In genomic region chr10:67252353-67252752, GRCm38 (mm10) we compare ENCODE assay signal across 12 mouse cellular contexts. TPM values are rescaled to one million over a fixed set of nuclear protein-coding genes. Genes with fewer than 3 reads are reported as not detected.
DNase-seq lines count a peak whose midpoint lies in the region; ATAC-seq lines count a peak whose summit lies in the region.
"Had no signal": no experiment of that assay in that cellular context is flagged by ENCODE, and none has a peak within 500 bp of the region (broad histone marks: within the 10 kb centered on the region; RNA-seq: fewer than 3 reads in every experiment).

No protein-coding gene starts in this region.

- peak overlapping the region; percentile 20; the same call in 1 of the 2 replicates for H3K27ac ChIP-seq in hindbrain, embryonic 15.5 days (replicated peaks)
- H3K27ac ChIP-seq in hindbrain, embryonic 14.5 days, result no peak overlapping the region
- no peak overlapping the region for H3K27ac ChIP-seq in embryonic facial prominence, embryonic 10.5 days (replicated peaks)
- H3K27ac ChIP-seq: limb, embryonic 12.5 days; midbrain, embryonic 10.5 days had no signal

- DNase-seq in hindbrain, embryonic 14.5 days (ENCODE audit: low spot score), result no peak
- peak; percentile 41 for DNase-seq in adipocyte (ENCODE audit: low spot score)
- peak; percentile 15 to 23 for DNase-seq in heart, adult 9 months (ENCODE audit: low spot score in 2 of 2)
- DNase-seq in kidney, postnatal 10 days, result peak; percentile 38
- no peak for DNase-seq in lung, postnatal 10 days
- no peak for DNase-seq in embryonic facial prominence, embryonic 10.5 days (ENCODE audit: low spot score)
- DNase-seq: lung, embryonic 14.5 days; right cerebral cortex, adult 18-20 months; thymus, postnatal 14 days had no signal

- H3K27me3 ChIP-seq in hindbrain, embryonic 15.5 days, result no peaks in the 10 kb centered on the region
- H3K27me3 ChIP-seq in hindbrain, embryonic 14.5 days (ENCODE audit: control insufficient read depth, insufficient read depth, low read length), result no peaks in the 10 kb centered on the region
- H3K27me3 ChIP-seq in embryonic facial prominence, embryonic 10.5 days (replicated peaks; ENCODE audit: low read depth, poor library complexity, severe bottlenecking), result no peaks in the 10 kb centered on the region
- H3K27me3 ChIP-seq: limb, embryonic 12.5 days had no signal

- H3K36me3 ChIP-seq in hindbrain, embryonic 15.5 days, result peaks cover 50% of the 10 kb centered on the region
- H3K36me3 ChIP-seq in hindbrain, embryonic 14.5 days (replicated peaks; ENCODE audit: control insufficient read depth, insufficient read depth), result peaks cover 88% of the 10 kb centered on the region
- peaks cover 93% of the 10 kb centered on the region for H3K36me3 ChIP-seq in embryonic facial prominence, embryonic 10.5 days (replicated peaks)

- H3K4me1 ChIP-seq in hindbrain, embryonic 15.5 days (replicated peaks), result peaks cover 5% of the 10 kb centered on the region; the same call in 1 of the 2 replicates
- H3K4me1 ChIP-seq in hindbrain, embryonic 14.5 days (replicated peaks; ENCODE audit: control insufficient read depth, insufficient read depth, low read length), result no peaks in the 10 kb centered on the region
- H3K4me1 ChIP-seq in embryonic facial prominence, embryonic 10.5 days, result no peaks in the 10 kb centered on the region
- H3K4me1 ChIP-seq: limb, embryonic 12.5 days; midbrain, embryonic 10.5 days had no signal

- 71% methylated on average over 5 of the region's 5 CpGs for WGBS in hindbrain, embryonic 15.5 days
- 84% methylated on average over 5 of the region's 5 CpGs for WGBS in hindbrain, embryonic 14.5 days
- 87% methylated on average over 5 of the region's 5 CpGs for WGBS in embryonic facial prominence, embryonic 10.5 days

- no peak overlapping the region for H3K9ac ChIP-seq in hindbrain, embryonic 15.5 days
- H3K9ac ChIP-seq in hindbrain, embryonic 14.5 days, result no peak overlapping the region
- H3K9ac ChIP-seq: limb, embryonic 12.5 days; lung, embryonic 14.5 days had no signal

- H3K4me2 ChIP-seq in hindbrain, embryonic 15.5 days, result no peak overlapping the region
- no peak overlapping the region for H3K4me2 ChIP-seq in hindbrain, embryonic 14.5 days (replicated peaks)
- H3K4me2 ChIP-seq: limb, embryonic 12.5 days; lung, embryonic 14.5 days had no signal

- no peak for ATAC-seq in hindbrain, embryonic 15.5 days (ENCODE audit: low FRiP score, low read depth)
- no peak for ATAC-seq in hindbrain, embryonic 14.5 days (ENCODE audit: low FRiP score)

- H3K9me3 ChIP-seq in hindbrain, embryonic 15.5 days, result no peaks in the 10 kb centered on the region
- H3K9me3 ChIP-seq in hindbrain, embryonic 14.5 days (ENCODE audit: control insufficient read depth, low read length), result no peaks in the 10 kb centered on the region
- H3K9me3 ChIP-seq in embryonic facial prominence, embryonic 10.5 days, result no peaks in the 10 kb centered on the region
- H3K9me3 ChIP-seq: limb, embryonic 12.5 days; midbrain, embryonic 10.5 days had no signal

- no peak overlapping the region for H3K4me3 ChIP-seq in hindbrain, embryonic 15.5 days
- no peak overlapping the region for H3K4me3 ChIP-seq in hindbrain, embryonic 14.5 days (replicated peaks; ENCODE audit: low read length)
- H3K4me3 ChIP-seq in embryonic facial prominence, embryonic 10.5 days, result no peak overlapping the region
- H3K4me3 ChIP-seq: limb, embryonic 12.5 days; midbrain, embryonic 10.5 days had no signal

RNA-seq across cellular contexts. Expression of gene Nrbf2, which starts 32.8 kb away (rescaled TPM):
- 36.3 and 37.7 TPM in 2 replicates for polyA plus RNA-seq in hindbrain, embryonic 15.5 days (2015; fragmentation: Nextera tagmentation; extraction: Ambion mirVana)
- 40.2 and 44.4 TPM in 2 replicates for polyA plus RNA-seq in hindbrain, embryonic 14.5 days (2014; fragmentation: Nextera tagmentation; extraction: Ambion mirVana)
- polyA plus RNA-seq in embryonic facial prominence, embryonic 10.5 days (2016; fragmentation: Nextera tagmentation; extraction: Ambion mirVana), result 39.0 and 39.1 TPM in 2 replicates

Comparison
In these comparisons a context has a peak if more than half of its experiments do, and no peak if none do; other contexts are left out.
1. DNase-seq: peak in adipocyte (single experiment), heart, adult 9 months (2 of 2) and kidney, postnatal 10 days (single experiment); none in hindbrain, embryonic 14.5 days (single experiment), lung, postnatal 10 days (single experiment) and embryonic facial prominence, embryonic 10.5 days (single experiment).